Mouse (Mus musculus) CH12.LX (cell line): ENCODE data around the gene Cacng7. TPM values are rescaled to one million over a fixed set of nuclear protein-coding genes. Genes with fewer than 3 reads are reported as not detected.

Experiments
- DNase-seq: peaks from one replicate; pipeline ENCODE4 v3.0.0-alpha.2; 2013; ENCODE audit errors: extremely low read depth
- H3K27ac ChIP-seq: 2 replicates; pipeline ENCODE4 v1.5.1; 2012; ENCODE audit warnings: low read depth, mild to moderate bottlenecking, control low read depth, moderate library complexity; ENCODE audit not compliant: insufficient read depth
- H3K27me3 ChIP-seq: replicated peaks from 2 replicates; pipeline ENCODE3; 2012; ENCODE audit warnings: inconsistent platforms
- H3K36me3 ChIP-seq, 2 experiments: replicated peaks in 1 of 2; 2 replicates each; pipeline versions ENCODE3 to v1.6.1; 2012; ENCODE audit warnings: inconsistent platforms in 1 of 2, low read length in 1 of 2, mild to moderate bottlenecking in 1 of 2, mixed read lengths in 1 of 2, moderate library complexity in 1 of 2; ENCODE audit not compliant: control insufficient read depth in 1 of 2, insufficient read depth in 1 of 2
- H3K4me1 ChIP-seq, 2 experiments: 2 replicates each; pipeline ENCODE4 v1.6.1; 2012; ENCODE audit warnings: inconsistent platforms in 1 of 2, moderate library complexity in 1 of 2; ENCODE audit not compliant: insufficient read depth in 2 of 2, control insufficient read depth in 1 of 2
- H3K4me2 ChIP-seq: 2 replicates; pipeline ENCODE4 v1.6.1; 2012; ENCODE audit warnings: low read depth, mild to moderate bottlenecking, control low read depth; ENCODE audit not compliant: poor library complexity, insufficient read depth, severe bottlenecking
- H3K4me3 ChIP-seq, 3 experiments: fragments of 150-350 bp in 1 of 3; sonication (generic) in 1 of 3; replicated peaks in 1 of 3; 2 replicates each; pipeline versions ENCODE3 to v1.5.1; 2011 to 2012; ENCODE audit warnings: low read depth in 2 of 3, low read length in 2 of 3, mild to moderate bottlenecking in 2 of 3, moderate library complexity in 2 of 3, control low read depth in 1 of 3, improper control_type of control experiment in 1 of 3, inconsistent platforms in 1 of 3, mixed read lengths in 1 of 3; ENCODE audit not compliant: poor library complexity in 1 of 3
- H3K79me2 ChIP-seq: replicated peaks from 2 replicates; pipeline ENCODE4 v1.6.1; 2012; ENCODE audit warnings: mild to moderate bottlenecking, moderate library complexity; ENCODE audit not compliant: control insufficient read depth, poor library complexity, insufficient read depth, severe bottlenecking; ENCODE audit errors: extremely low read depth
- H3K9ac ChIP-seq: 2 replicates; pipeline ENCODE4 v1.6.1; 2012; ENCODE audit warnings: low read depth, mild to moderate bottlenecking, control low read depth, moderate library complexity; ENCODE audit not compliant: insufficient read depth
- H3K9me3 ChIP-seq: replicated peaks from 2 replicates; pipeline ENCODE3; 2012; ENCODE audit warnings: low read length, inconsistent platforms, mixed read lengths
- BHLHE40 ChIP-seq: IDR thresholded peaks from 2 replicates; pipeline ENCODE4 v1.6.1; 2011; ENCODE audit warnings: mild to moderate bottlenecking, low read depth, low read length, improper control_type of control experiment
- CTCF ChIP-seq, 2 experiments: IDR thresholded peaks in 1 of 2; conservative IDR thresholded peaks in 1 of 2; 2 replicates each; pipeline ENCODE4 v1.5.1; 2011 to 2012; ENCODE audit warnings: low read depth in 2 of 2, low read length in 2 of 2, improper control_type of control experiment in 1 of 2, inconsistent platforms in 1 of 2, mild to moderate bottlenecking in 1 of 2, moderate library complexity in 1 of 2
- E2F4 ChIP-seq: IDR thresholded peaks from 2 replicates; pipeline ENCODE4 v1.6.1; 2011; ENCODE audit warnings: low read depth, low read length, improper control_type of control experiment; ENCODE audit not compliant: insufficient replicate concordance
- ELF1 ChIP-seq: IDR thresholded peaks from 2 replicates; pipeline ENCODE4 v1.6.1; 2014; ENCODE audit warnings: low read depth, mild to moderate bottlenecking, inconsistent platforms, low read length, improper control_type of control experiment
- EP300 ChIP-seq: IDR thresholded peaks from 2 replicates; pipeline ENCODE4 v1.6.1; 2011; ENCODE audit warnings: low read length, improper control_type of control experiment
- GABPA ChIP-seq: IDR thresholded peaks from 2 replicates; pipeline ENCODE4 v1.6.1; 2012; ENCODE audit warnings: low read depth, low read length, improper control_type of control experiment, inconsistent platforms; ENCODE audit not compliant: insufficient replicate concordance
- HCFC1 ChIP-seq: IDR thresholded peaks from 2 replicates; pipeline ENCODE4 v1.6.1; 2012; ENCODE audit warnings: low read depth, mild to moderate bottlenecking, inconsistent platforms, low read length, improper control_type of control experiment
- IRF4 ChIP-seq: IDR thresholded peaks from 2 replicates; pipeline ENCODE4 v1.6.1; 2014; ENCODE audit warnings: low read depth, mild to moderate bottlenecking, inconsistent platforms, low read length, improper control_type of control experiment
- MAFK ChIP-seq: IDR thresholded peaks from 2 replicates; pipeline ENCODE4 v1.6.1; 2011; ENCODE audit warnings: low read length, improper control_type of control experiment; ENCODE audit not compliant: insufficient replicate concordance
- MAX ChIP-seq: IDR thresholded peaks from 2 replicates; pipeline ENCODE4 v1.6.1; 2011; ENCODE audit warnings: low read length, improper control_type of control experiment
- MXI1 ChIP-seq: IDR thresholded peaks from 2 replicates; pipeline ENCODE4 v1.6.1; 2011; ENCODE audit warnings: mild to moderate bottlenecking, low read depth, low read length, improper control_type of control experiment
- NELFE ChIP-seq: IDR thresholded peaks from 2 replicates; pipeline ENCODE4 v1.6.1; 2011; ENCODE audit warnings: low read depth, low read length, improper control_type of control experiment
- NRF1 ChIP-seq: IDR thresholded peaks from 2 replicates; pipeline ENCODE4 v1.6.1; 2014; ENCODE audit warnings: low read depth, mild to moderate bottlenecking, inconsistent platforms, low read length, improper control_type of control experiment, moderate library complexity
- RAD21 ChIP-seq: IDR thresholded peaks from 2 replicates; pipeline ENCODE4 v1.6.1; 2011; ENCODE audit warnings: low read depth, mild to moderate bottlenecking, low read length, improper control_type of control experiment, moderate library complexity
- SIN3A ChIP-seq: IDR thresholded peaks from 2 replicates; pipeline ENCODE4 v1.6.1; 2012; ENCODE audit warnings: low read length, improper control_type of control experiment, inconsistent platforms
- SMC3 ChIP-seq: IDR thresholded peaks from 2 replicates; pipeline ENCODE4 v1.6.1; 2011; ENCODE audit warnings: low read depth, low read length, improper control_type of control experiment
- TBP ChIP-seq: conservative IDR thresholded peaks from 2 replicates; pipeline ENCODE4 v1.6.1; 2011; ENCODE audit warnings: low read depth, low read length, improper control_type of control experiment
- USF1 ChIP-seq: IDR thresholded peaks from 2 replicates; pipeline ENCODE4 v1.6.1; 2014; ENCODE audit warnings: low read depth, mild to moderate bottlenecking, inconsistent platforms, low read length, improper control_type of control experiment
- ZC3H11A ChIP-seq: IDR thresholded peaks from 2 replicates; pipeline ENCODE4 v1.6.1; 2012; ENCODE audit warnings: low read depth, mild to moderate bottlenecking, inconsistent platforms, low read length, improper control_type of control experiment
- ZKSCAN1 ChIP-seq: IDR thresholded peaks from 2 replicates; pipeline ENCODE4 v1.6.1; 2012; ENCODE audit warnings: low read depth, inconsistent platforms, low read length, improper control_type of control experiment, borderline replicate concordance
- dilution Hi-C: fragments of 300-500 bp; cut with MboI; formaldehyde crosslinking; loops from 2 replicates; pipeline ENCODE4 v1.14.3; 2020; ENCODE audit warnings: low sequenced_read_pairs; ENCODE audit not compliant: extremely low pct_unique_long_range_greater_than_20kb, extremely low pct_ligation_motif_present
- in situ Hi-C: fragments of 300-500 bp; cut with MboI; formaldehyde crosslinking; loops from 3 replicates; pipeline ENCODE4 v1.14.3; 2019; ENCODE audit warnings: low sequenced_read_pairs, low pct_ligation_motif_present, low pct_unique_long_range_greater_than_20kb, mixed read lengths
- polyA plus RNA-seq: library from polyadenylated mRNA; unstranded; fragments of >175 nt; gene quantifications from 2 replicates; pipeline ENCODE4 v1.2.1, GENCODE M21; 2012; ENCODE audit warnings: low read depth; ENCODE audit not compliant: insufficient read length
- total RNA-seq, 2 experiments: library from RNA; depleted of rRNA; stranded (reverse); fragments of 300-350 nt in 1 of 2; fragments of >200 nt in 1 of 2; gene quantifications; 2 replicates each; pipeline ENCODE4 v1.2.3; 2012 to 2014

The Cacng7 gene
- total and polyA plus RNA-seq, 3 experiments, result 0.21 to 2.8 (median 0.28) TPM

- TF ChIP-seq ELF1, result peak; percentile 41; the same call in 1 of the 2 replicates
- no peak for TF ChIP-seq E2F4
- no peak for TF ChIP-seq HCFC1
- TF ChIP-seq RAD21, result peak; percentile 81
- peak; percentile 83 for TF ChIP-seq SMC3
- 0 out of 2 replicates have a peak, but pooled peaks have one; percentile 15 for TF ChIP-seq NELFE
- no peak for TF ChIP-seq SIN3A
- TF ChIP-seq MAFK, result no peak
- no peak for TF ChIP-seq GABPA
- TF ChIP-seq ZC3H11A, result peak; percentile 29; the same call in 1 of the 2 replicates
- peak; percentile 68 to 87 for TF ChIP-seq CTCF (conservative IDR thresholded peaks at IDR 0.05 in 1 of 2, IDR thresholded peaks at IDR 0.05 in 1 of 2; ENCODE audit: low read depth in 2 of 2, low read length in 2 of 2)
- TF ChIP-seq ZKSCAN1, result no peak
- no peak for TF ChIP-seq USF1
- TF ChIP-seq IRF4, result peak; percentile 97
- TF ChIP-seq NRF1, result no peak
- 0 out of 2 replicates have a peak, but pooled peaks have one; percentile 26 for TF ChIP-seq EP300
- peak; percentile 75 for TF ChIP-seq BHLHE40
Observed at GRCm38 (mm10) chr7:3376831-3377230, 44.1 kb downstream of the Cacng7 start (continued).

DNA sequence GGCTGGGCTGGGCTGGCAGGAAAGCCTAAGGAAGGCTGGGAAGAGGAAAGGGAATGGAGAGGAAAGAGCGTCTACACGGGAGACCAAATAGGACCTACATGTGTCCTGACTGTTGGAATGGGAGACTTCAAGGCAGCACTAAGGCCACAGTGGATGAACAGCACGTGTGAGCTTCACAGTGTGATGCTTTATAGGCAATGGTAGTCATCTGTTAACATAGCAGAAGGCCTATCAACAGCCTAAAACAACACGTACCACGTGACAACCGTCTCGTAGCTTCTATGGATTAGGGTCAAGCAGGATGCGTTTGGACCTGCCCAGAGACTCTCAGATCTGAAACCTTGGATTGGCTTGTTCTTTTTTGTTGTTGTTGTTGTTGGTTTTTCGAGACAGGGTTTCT is 49.4 kb downstream of the Cacng7 start:
- DNase-seq, result no peak
- H3K4me3 ChIP-seq, result no peak overlapping the region
- no peaks in the 10 kb centered on the region for H3K4me1 ChIP-seq
- no peaks in the 10 kb centered on the region for H3K27me3 ChIP-seq
- H3K36me3 ChIP-seq, result no peaks in the 10 kb centered on the region
- H3K4me2 ChIP-seq, result no peak overlapping the region
- TF ChIP-seq TBP (no peak), ZKSCAN1 (no peak)
- H3K9me3 ChIP-seq, result no peaks in the 10 kb centered on the region
- dilution Hi-C loops, result no loop called here
- no peak overlapping the region for H3K27ac ChIP-seq
- no peaks in the 10 kb centered on the region for H3K79me2 ChIP-seq
- in situ Hi-C loops, result no loop called here
- H3K9ac ChIP-seq, result no peak overlapping the region

- no peak for DNase-seq
- H3K9ac ChIP-seq, result no peak overlapping the region
- H3K27me3 ChIP-seq, result no peaks in the 10 kb centered on the region
- no peaks in the 10 kb centered on the region for H3K79me2 ChIP-seq
- in situ Hi-C loops, result no loop called here
- H3K27ac ChIP-seq, result no peak overlapping the region
- no peak overlapping the region for H3K4me3 ChIP-seq
- H3K36me3 ChIP-seq, result no peaks in the 10 kb centered on the region
- peaks cover 3 to 18% of the 10 kb centered on the region in 2 experiments for H3K4me1 ChIP-seq
- no peaks in the 10 kb centered on the region for H3K9me3 ChIP-seq
- dilution Hi-C loops, result no loop called here
- H3K4me2 ChIP-seq, result no peak overlapping the region
- TF ChIP-seq MAX, result no peak
- TF ChIP-seq RAD21, result no peak
- TF ChIP-seq MXI1, result no peak
Observed at GRCm38 (mm10) chr7:3384807-3385319, 52.1 kb downstream of the Cacng7 start.
